Mouse (Mus musculus) hindbrain, embryonic 10.5 days (tissue): ENCODE data around the gene Fgf14. TPM values are rescaled to one million over a fixed set of nuclear protein-coding genes. Genes with fewer than 3 reads are reported as not detected.
A peak's percentile ranks its signal among the peaks of the same experiment; 100 is the strongest.

Experiments used
- DNase-seq: peaks from one replicate; pipeline ENCODE4 v3.0.0-alpha.2; 2017; ENCODE audit warnings: low spot score
- H3K27ac ChIP-seq: fragments of 300-500 bp; sonication (generic); 2 replicates; pipeline ENCODE4 v1.5.1; 2016; ENCODE audit warnings: mild to moderate bottlenecking, moderate library complexity
- H3K27me3 ChIP-seq: fragments of 300-500 bp; sonication (generic); 2 replicates; pipeline ENCODE4 v1.6.1; 2016; ENCODE audit warnings: mild to moderate bottlenecking; ENCODE audit not compliant: poor library complexity, insufficient read depth, severe bottlenecking
- H3K36me3 ChIP-seq: fragments of 300-500 bp; sonication (generic); 2 replicates; pipeline ENCODE4 v1.6.1; 2016; ENCODE audit warnings: mild to moderate bottlenecking, moderate library complexity
- H3K4me1 ChIP-seq: fragments of 300-500 bp; sonication (generic); replicated peaks from 2 replicates; pipeline ENCODE4 v1.6.1; 2016; ENCODE audit warnings: mild to moderate bottlenecking
- H3K4me3 ChIP-seq: fragments of 300-500 bp; sonication (generic); 2 replicates; pipeline ENCODE4 v1.5.1; 2016; ENCODE audit warnings: mild to moderate bottlenecking, moderate library complexity
- H3K9me3 ChIP-seq: fragments of 300-500 bp; sonication (generic); 2 replicates; pipeline ENCODE4 v1.6.1; 2016; ENCODE audit warnings: mild to moderate bottlenecking, moderate library complexity
- WGBS: fragments of 180-500 bp; shearing (Covaris S2); methylation state at CpG from one replicate; pipeline ENCODE4 v1.1.7; 2016; 5-methylcytosine and 5-hydroxymethylcytosine counted together
- polyA plus RNA-seq: library from polyadenylated mRNA; unstranded; fragments of >200 nt; fragmentation: Nextera tagmentation; extraction: Ambion mirVana; gene quantifications from 2 replicates; pipeline ENCODE4 v1.2.1, GENCODE M21; 2016

The Fgf14 gene
- polyA plus RNA-seq, 1 experiment from 2014 or later = 5.1 TPM

- WGBS = 47% methylated on average over 1 of the region's 1 CpGs
- H3K4me1 ChIP-seq = no peaks in the 10 kb centered on the region
- DNase-seq = no peak
- no peak overlapping the region for H3K27ac ChIP-seq
- no peaks in the 10 kb centered on the region for H3K36me3 ChIP-seq
- no peaks in the 10 kb centered on the region for H3K9me3 ChIP-seq
- H3K4me3 ChIP-seq = no peak overlapping the region
- H3K27me3 ChIP-seq = no peaks in the 10 kb centered on the region
Observed at GRCm38 (mm10) chr14:124222447-124222846, 454.5 kb downstream of the Fgf14 start.

- H3K36me3 ChIP-seq = no peaks in the 10 kb centered on the region
- WGBS = 67% methylated on average over 2 of the region's 2 CpGs
- H3K27me3 ChIP-seq = no peaks in the 10 kb centered on the region
- H3K4me1 ChIP-seq = no peaks in the 10 kb centered on the region
- DNase-seq = no peak
- H3K27ac ChIP-seq = no peak overlapping the region
- H3K4me3 ChIP-seq = no peak overlapping the region
- no peaks in the 10 kb centered on the region for H3K9me3 ChIP-seq
Observed at GRCm38 (mm10) chr14:124220979-124221378, 455.9 kb downstream of the Fgf14 start.

DNA sequence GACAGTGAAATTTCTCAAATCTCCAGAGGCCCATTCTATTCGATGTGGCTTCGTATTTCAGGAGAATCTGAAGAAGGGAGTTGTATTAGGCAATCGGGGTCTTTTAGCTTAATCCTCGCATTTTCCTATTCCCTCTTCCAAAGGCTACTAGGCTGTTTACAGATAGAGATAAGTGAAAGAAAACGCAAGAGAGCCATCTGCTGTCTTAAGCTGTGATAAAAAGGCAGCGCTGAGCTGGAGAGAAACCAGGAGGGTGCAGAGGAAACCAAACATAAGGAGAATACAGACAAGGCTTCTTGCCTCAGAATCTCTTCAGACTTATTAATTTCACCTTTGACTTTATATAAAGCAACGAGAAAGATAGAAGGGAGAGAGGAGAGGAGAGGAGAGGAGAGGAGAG lies 481.1 kb downstream of the Fgf14 start:
- H3K4me3 ChIP-seq = no peak overlapping the region
- DNase-seq = no peak
- no peaks in the 10 kb centered on the region for H3K9me3 ChIP-seq
- H3K27ac ChIP-seq = no peak overlapping the region
- H3K36me3 ChIP-seq = no peaks in the 10 kb centered on the region
- H3K27me3 ChIP-seq = peaks cover 33% of the 10 kb centered on the region
- peaks cover 19% of the 10 kb centered on the region for H3K4me1 ChIP-seq
- WGBS = 21% methylated on average over 7 of the region's 7 CpGs

- H3K36me3 ChIP-seq = no peaks in the 10 kb centered on the region
- H3K4me1 ChIP-seq = peaks cover 19% of the 10 kb centered on the region
- no peak overlapping the region for H3K27ac ChIP-seq
- 34% methylated on average over 10 of the region's 10 CpGs for WGBS
- H3K9me3 ChIP-seq = no peaks in the 10 kb centered on the region
- peak; percentile 21 for DNase-seq
- H3K4me3 ChIP-seq = no peak overlapping the region
- peaks cover 33% of the 10 kb centered on the region for H3K27me3 ChIP-seq
Observed at GRCm38 (mm10) chr14:124195331-124195730, 481.6 kb downstream of the Fgf14 start.

- Histone ChIP-seq H3K27ac (peak overlapping the region; percentile 76), H3K4me3 (peak overlapping the region; percentile 62), H3K36me3 (no peaks in the 10 kb centered on the region), H3K27me3 (peaks cover 33% of the 10 kb centered on the region), H3K9me3 (no peaks in the 10 kb centered on the region), H3K4me1 (peaks cover 19% of the 10 kb centered on the region)
- WGBS = 7% methylated on average over 15 of the region's 15 CpGs
- DNase-seq = no peak
Observed at GRCm38 (mm10) chr14:124192815-124193142, 484.1 kb downstream of the Fgf14 start.

DNA sequence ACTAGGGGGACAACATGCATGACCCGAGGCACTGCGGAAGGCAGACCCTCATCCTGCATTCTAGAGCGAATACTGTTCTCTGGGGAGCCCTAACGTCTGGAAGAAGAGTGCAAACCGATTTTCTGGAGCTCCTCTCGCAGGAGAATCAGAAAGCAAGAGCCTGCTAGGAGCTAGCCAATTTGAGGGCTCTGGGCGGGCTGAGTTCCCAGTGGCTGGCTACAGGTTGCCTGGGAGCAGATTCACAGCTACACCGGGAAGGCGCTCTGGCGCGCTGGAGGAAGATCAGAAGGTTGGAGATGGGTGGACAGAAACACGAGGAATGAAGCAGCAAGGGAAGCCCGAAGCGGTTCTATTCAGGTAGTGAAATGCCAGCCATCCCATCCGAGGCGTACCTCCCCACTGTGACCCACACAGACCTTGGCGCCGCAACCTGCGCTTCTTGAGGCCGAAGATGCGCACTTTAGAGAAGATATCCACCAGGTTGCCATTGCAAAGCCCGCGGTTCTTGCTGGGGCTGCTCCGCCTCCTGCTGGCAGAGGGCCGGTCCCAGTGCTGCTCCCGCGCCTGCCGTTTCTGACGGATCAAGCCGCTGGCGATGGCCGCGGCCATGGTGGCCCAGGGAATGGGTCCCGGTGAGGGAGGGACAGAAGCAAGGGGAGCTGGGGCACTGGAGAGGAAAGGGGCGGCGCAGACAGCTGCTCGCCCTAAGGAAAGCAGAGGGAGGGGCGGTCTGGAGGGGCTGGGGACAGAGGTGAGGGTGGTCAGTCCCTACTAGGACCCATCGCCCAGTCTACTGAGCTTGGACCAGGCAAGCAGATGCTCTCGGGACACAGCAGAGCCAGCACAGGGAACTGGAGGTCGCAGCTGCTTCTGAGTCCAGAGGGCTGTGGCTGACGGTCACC lies 484.8 kb downstream of the Fgf14 start:
- H3K27me3 ChIP-seq = peaks cover 33% of the 10 kb centered on the region
- H3K4me3 ChIP-seq = peak overlapping the region; percentile 62
- peaks cover 19% of the 10 kb centered on the region for H3K4me1 ChIP-seq
- H3K9me3 ChIP-seq = no peaks in the 10 kb centered on the region
- WGBS = 1% methylated on average over 42 of the region's 42 CpGs
- peak overlapping the region; percentile 76 for H3K27ac ChIP-seq
- no peaks in the 10 kb centered on the region for H3K36me3 ChIP-seq
- DNase-seq = peak; percentile 63

- Histone ChIP-seq H3K27ac (no peak overlapping the region), H3K4me3 (no peak overlapping the region), H3K9me3 (no peaks in the 10 kb centered on the region), H3K4me1 (no peaks in the 10 kb centered on the region), H3K36me3 (no peaks in the 10 kb centered on the region), H3K27me3 (no peaks in the 10 kb centered on the region)
- 92% methylated on average over 1 of the region's 1 CpGs for WGBS
- DNase-seq = no peak
Observed at GRCm38 (mm10) chr14:124180265-124180664, 496.7 kb downstream of the Fgf14 start.

GRCm38 (mm10) chr14:124174111-124174510 lies 502.8 kb downstream of the Fgf14 start:
- no peak for DNase-seq
- no peaks in the 10 kb centered on the region for H3K36me3 ChIP-seq
- H3K27me3 ChIP-seq = no peaks in the 10 kb centered on the region
- no peaks in the 10 kb centered on the region for H3K4me1 ChIP-seq
- 96% methylated on average over 1 of the region's 1 CpGs for WGBS
- no peak overlapping the region for H3K27ac ChIP-seq
- no peaks in the 10 kb centered on the region for H3K9me3 ChIP-seq
- no peak overlapping the region for H3K4me3 ChIP-seq

DNA sequence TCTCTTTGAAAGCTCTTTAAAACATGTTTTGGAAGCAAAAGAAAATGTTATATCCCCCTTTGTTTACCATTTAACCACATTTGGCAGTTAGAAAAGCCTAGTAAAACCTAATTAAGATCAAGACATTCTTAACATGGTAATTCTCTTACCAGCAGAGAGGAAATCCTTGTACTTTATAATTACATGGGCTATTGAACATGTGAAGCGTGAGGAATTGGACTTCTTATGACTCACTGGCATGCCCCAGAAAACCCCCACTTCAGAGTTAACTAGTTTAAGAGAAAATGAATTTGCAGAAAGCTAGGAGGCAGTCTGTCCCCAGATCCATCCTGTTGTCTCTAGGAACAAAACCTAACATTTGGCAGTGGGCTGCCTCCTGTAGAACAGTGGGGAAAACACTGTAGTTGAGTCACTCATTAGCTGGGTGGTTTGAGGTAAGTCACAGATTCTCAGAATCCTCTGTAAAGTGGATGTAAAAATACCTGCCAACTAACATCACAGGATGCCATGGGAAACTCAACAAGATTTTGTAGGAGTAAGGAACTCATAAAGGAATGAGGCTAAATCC lies 513.2 kb downstream of the Fgf14 start:
- no peak for DNase-seq
- WGBS = 79% methylated on average over 1 of the region's 1 CpGs

DNA sequence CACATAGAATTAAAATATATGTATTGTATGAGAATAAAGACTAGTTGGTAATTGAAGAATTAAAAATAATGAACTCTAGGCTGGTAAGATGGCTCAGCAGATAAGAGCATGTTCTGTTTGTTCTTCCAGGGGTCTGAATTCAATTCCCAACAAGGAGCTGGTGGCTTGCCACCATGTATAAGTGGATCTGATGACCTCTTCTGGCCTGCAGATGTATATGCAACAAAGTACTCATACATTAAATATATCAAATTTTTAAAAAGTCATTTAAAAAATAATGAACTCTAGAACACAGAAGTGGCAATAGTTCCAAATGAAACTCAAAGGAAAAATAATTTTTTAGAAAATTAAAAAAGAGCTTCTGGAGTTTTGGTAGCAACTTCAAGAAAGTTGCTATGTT lies 529.5 kb downstream of the Fgf14 start:
- Histone ChIP-seq H3K4me1 (no peaks in the 10 kb centered on the region), H3K9me3 (no peaks in the 10 kb centered on the region), H3K27ac (no peak overlapping the region), H3K36me3 (no peaks in the 10 kb centered on the region), H3K4me3 (no peak overlapping the region), H3K27me3 (no peaks in the 10 kb centered on the region)
- DNase-seq = no peak

More for the DNA sequence above, 513.2 kb downstream of the Fgf14 start:
- Histone ChIP-seq H3K9me3 (no peaks in the 10 kb centered on the region), H3K4me3 (no peak overlapping the region), H3K36me3 (no peaks in the 10 kb centered on the region), H3K27me3 (no peaks in the 10 kb centered on the region), H3K27ac (no peak overlapping the region), H3K4me1 (no peaks in the 10 kb centered on the region)

DNA sequence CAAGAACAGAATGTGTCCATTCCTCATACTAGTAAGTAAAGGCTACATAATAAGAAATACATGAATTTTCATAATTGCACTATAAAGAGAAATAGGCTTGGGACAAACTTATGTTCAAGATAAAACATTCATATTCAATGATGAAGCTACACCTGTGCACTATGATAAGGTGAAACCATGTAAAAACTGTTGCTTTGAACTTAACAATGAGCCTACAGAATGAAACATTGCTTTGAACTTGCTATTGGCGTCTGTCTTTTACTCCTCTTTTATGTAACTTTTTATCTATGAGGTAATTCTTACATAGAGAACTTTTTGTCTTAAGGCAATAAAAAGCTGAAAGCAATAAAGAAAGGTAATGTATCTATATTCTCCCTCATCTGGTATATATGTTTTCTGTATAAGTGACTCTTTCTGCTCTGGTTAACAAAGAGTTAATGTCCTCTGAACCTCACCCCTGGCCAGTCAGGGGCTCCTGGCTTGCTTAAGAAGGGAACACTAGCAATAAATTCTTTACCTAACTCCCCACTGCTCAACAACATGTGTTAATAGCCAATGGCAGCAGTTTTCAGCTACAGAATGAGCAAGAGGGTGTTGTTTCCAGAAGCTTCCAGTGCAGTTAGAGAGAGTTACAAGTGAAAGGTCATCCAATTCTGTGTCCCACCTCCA lies 569.6 kb downstream of the Fgf14 start:
- DNase-seq = no peak
- H3K27ac ChIP-seq = no peak overlapping the region
- no peaks in the 10 kb centered on the region for H3K9me3 ChIP-seq
- 85% methylated on average over 1 of the region's 1 CpGs for whole genome bisulfite sequencing
- no peaks in the 10 kb centered on the region for H3K36me3 ChIP-seq
- H3K4me3 ChIP-seq = no peak overlapping the region
- H3K27me3 ChIP-seq = no peaks in the 10 kb centered on the region
- H3K4me1 ChIP-seq = no peaks in the 10 kb centered on the region

- Histone ChIP-seq H3K4me3 (no peak overlapping the region), H3K4me1 (no peaks in the 10 kb centered on the region), H3K27me3 (no peaks in the 10 kb centered on the region), H3K27ac (no peak overlapping the region), H3K36me3 (no peaks in the 10 kb centered on the region), H3K9me3 (no peaks in the 10 kb centered on the region)
- DNase-seq = no peak
Observed at GRCm38 (mm10) chr14:124083126-124083525, 593.8 kb downstream of the Fgf14 start.

DNA sequence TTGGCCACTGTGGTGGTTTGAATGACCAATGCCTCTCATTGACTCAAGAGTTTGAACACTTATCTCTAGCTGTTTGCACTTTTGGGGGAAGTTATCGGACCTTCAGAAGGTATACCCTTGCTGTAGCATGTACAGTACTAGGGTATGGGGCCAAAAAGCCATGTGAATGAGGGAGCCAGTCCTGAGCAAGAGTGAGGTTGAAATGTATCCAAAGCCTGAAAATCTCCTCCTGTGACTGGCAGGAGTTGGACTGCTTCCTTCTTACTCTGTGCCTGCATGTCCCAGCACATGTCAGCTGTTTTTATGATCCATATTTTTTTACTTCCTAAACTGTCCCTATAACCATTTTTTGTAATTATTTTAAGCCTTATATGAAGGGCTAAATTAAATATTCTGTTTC lies 632.9 kb downstream of the Fgf14 start:
- Histone ChIP-seq H3K4me1 (no peaks in the 10 kb centered on the region), H3K4me3 (no peak overlapping the region), H3K9me3 (no peaks in the 10 kb centered on the region), H3K27me3 (no peaks in the 10 kb centered on the region), H3K27ac (no peak overlapping the region), H3K36me3 (no peaks in the 10 kb centered on the region)
- DNase-seq = no peak
- 89% methylated on average over 1 of the region's 1 CpGs for WGBS
